Mouse (Mus musculus) cerebellum, postnatal 25 days (tissue): ENCODE measurements at regions not wholly inside any gene's neighbourhood (a gene's known extent, or its start where the extent isn't known, plus 50 kb on each side); places are given as distances from the start of the nearest gene placed in this dataset.

ENCODE experiments used
- DNase-seq, 2 experiments: peaks; one replicate each; pipeline ENCODE4 v3.0.0; 2021; ENCODE audit warnings: mixed read lengths in 2 of 2

GRCm38 (mm10) chrX:72094202-72094601 lies 102.6 kb downstream of the Cnga2 start:
- DNase-seq = no peak

- DNase-seq = no peak
Observed at GRCm38 (mm10) chrX:72094631-72095030, 103.0 kb downstream of the Cnga2 start.

GRCm38 (mm10) chrX:72141897-72142296 lies 79.9 kb upstream of the Magea4 start:
- no peak for DNase-seq

GRCm38 (mm10) chrX:72169146-72169545 lies 52.7 kb upstream of the Magea4 start:
- peak; percentile 11 to 21 for DNase-seq
